Mouse (Mus musculus): ENCODE measurements around the gene Nbas. TPM values are rescaled to one million over a fixed set of nuclear protein-coding genes. Genes with fewer than 3 reads are reported as not detected.

Gene Nbas
- polyA plus RNA-seq (2017; shearing (Covaris generic)), result 10 to 100 TPM in 1 of 2 experiments, 1 to 10 TPM in 1; 9.4 to 13.6 TPM

- ATAC-seq, result peak; percentile 80
Observed at GRCm38 (mm10) chr12:13268826-13269449, at the start of gene Nbas. Nbas (plus strand) TSS chr12:13269133.

DNA sequence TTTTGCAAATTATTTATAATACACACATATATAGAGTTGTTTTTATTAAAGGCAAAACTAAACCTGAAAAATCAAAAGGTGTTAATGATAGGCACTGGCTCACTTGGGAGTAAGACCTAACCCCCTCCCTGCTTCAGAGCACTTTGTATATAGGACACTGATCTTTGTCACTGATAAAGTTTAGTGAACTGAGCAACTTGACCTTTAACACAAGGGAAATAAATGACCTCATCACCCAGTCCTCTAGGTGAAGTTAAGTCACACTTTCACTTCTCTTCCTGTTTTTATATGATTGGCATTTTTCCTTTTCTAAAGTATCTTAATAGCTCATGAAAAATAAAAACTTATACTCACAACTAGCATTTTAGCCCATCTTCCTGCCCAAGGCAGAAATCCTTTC is 26.5 kb upstream of the Nbas start:
- no peak for ATAC-seq

DNA sequence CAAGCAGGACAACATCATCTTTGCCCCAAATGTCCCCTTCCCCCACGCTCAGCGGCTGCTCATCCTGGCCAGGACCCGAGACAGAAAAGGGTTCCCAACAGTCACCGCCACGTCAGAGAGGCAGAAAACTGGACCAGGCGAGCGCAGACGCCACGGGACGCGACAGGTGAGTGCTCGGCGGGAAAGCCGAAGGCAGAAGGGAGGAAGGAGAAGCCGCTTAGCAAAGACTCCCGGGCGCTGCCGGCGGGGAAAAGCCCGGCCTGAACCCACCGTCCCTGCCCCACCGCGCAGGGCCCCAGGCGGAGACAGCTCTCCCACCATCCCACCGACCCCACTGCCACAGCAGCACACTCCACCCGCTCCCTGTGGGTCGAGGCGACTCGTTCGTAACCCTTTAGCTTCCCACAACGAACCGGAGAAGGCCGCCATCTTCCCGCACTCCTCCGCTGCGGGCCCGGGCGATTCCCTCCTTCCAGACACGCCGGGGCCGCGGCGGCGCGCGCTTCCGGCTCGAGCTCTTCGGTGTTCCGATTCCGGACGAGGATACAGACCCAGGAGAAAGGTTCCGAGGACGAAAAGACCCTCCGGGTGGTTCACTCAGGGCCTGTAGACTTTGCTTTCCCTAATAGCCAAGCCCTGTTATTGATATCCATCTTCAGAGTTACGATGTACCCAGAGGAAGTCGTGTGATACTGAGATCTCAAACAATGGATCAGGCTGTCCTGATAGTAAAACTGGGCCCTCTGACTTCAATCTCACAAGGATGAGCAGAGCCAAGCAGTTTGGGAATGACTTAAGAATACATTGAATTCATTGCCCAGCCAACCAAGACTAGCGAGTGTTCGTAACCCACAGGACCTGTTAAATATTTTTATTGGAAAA is 20.0 kb upstream of the Nbas start, which contains the start of gene Ddx1:
Gene Ddx1, minus strand, starts transcription at position 523 of the 882 bp plus-strand sequence.
- ATAC-seq, result peak; percentile 87

- ATAC-seq, result no peak
Observed at GRCm38 (mm10) chr12:13249573-13249919, 19.4 kb upstream of the Nbas start.

- ATAC-seq, result no peak
Observed at GRCm38 (mm10) chr12:13255068-13255467, 13.9 kb upstream of the Nbas start.

DNA sequence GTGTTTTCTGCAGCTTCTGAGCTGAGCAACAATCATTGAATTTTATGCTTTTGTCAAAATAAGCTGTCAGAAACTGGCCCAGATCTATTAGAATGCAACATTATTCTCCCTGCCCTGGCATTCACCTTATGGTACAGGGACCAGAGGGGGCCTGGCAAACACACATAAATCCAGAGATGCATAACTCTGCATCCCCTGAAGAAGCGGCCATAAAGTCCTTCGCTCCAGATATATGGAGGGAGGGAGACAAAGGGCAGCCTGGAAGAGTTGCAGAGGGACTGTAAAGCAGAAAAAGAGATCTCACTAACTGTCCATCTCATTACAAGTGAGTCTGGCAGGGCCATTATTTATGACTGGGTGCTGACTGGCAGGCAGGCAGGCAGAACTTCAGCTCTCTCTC is 13.2 kb upstream of the Nbas start:
- ATAC-seq, result no peak

- no peak for ATAC-seq
Observed at GRCm38 (mm10) chr12:13268412-13268811, 521 bp upstream of the Nbas start.

DNA sequence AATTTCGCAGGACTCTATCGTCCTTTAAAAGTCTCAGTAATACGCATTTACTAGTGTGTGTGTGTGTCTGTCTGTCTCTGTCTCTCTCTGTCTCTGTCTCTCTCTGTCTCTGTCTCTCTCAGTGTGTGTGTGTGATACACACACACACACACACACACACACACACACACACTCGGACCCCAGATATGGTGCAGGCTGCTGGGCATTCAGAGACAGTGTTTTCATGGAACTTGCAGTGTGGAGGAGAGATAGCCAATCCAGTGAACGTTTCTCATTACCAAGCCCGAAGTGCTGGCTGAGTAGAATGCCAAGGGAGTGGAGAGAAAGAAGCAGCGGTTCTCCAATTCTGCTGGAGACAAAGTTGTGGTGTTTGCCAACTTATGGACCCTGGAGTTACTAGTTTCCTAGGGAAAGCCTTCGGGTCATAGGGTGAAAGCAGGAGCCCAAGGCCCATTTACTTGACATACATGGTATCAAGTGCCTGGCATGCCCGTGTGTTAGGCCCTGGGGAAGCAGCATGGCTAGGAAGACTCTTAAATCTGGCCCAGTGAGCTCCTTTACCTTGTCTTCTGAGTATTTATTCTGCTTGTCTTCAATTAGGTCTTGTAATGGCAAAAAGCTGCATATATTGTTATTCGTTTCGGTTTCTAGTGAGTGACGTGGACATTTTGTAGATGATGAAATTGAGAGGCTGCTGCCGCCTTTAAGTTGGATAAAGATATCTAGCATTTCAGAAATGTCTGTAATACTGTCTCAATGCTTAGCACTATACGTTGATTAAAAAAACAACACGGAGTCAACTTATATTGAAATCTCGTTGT is 847 bp downstream of the Nbas start:
- ATAC-seq, result no peak

GRCm38 (mm10) chr12:13291453-13291852 is 22.5 kb downstream of the Nbas start:
- ATAC-seq, result no peak

- ATAC-seq, result no peak
Observed at GRCm38 (mm10) chr12:13293421-13293881, 24.5 kb downstream of the Nbas start.

DNA sequence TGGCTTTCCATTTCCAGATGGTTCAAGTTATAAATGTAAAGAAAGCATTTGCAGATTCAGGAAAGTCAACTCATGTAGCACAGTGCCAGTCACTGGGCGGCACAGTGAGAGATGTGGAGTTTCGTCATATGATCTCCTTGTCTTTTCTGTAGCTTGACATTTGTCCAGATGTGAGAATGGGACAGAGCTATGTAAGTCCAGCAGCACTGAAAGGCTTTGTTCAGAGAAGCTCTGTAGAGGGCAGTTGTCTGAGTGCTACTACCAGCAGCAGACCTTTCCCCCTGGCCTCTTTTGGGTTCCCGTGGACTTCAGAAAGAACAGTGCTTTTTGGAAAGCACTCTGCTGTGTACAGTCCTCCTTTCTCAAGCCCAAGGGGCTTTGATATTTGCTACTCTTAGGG is 34.1 kb downstream of the Nbas start:
- no peak for ATAC-seq

DNA sequence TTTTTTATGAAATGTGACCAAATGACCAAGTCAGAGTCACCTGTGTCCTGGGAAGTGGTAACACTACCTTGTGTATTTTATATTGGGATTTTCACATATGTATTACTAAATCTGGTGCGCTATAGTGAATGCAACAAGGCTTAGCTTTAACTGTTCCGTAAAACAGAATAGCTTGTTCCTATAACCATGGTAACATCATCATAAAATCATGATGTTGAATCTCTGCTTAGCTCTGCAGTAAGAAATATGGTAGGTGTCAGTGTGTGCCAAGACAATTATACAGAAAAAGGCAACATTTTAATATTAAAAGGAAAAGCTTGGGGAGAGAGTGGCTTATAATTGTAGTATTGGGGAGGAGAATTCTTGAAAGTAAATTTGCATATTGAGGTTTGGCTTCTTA is 45.0 kb downstream of the Nbas start:
- no peak for ATAC-seq

GRCm38 (mm10) chr12:13314384-13314783 is 45.5 kb downstream of the Nbas start:
- ATAC-seq, result no peak

DNA sequence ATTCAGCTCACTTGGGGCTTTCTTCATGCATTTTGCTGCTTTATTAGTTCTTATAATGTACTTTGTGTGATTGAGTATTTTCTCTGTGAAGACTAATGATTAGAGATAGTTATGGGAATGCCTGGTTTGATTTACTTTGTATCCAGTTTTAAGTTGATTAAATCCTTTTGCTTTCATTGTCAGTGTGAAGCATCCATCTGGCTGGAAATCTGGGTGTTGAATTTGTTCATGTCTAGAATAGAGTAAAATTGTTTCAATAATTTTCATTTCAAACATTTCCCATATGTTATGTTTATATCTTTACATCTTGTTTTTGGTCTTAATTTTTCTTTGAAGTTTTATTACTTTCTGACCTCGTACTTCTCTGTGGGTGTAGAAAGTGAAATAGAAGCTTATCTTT is 46.1 kb downstream of the Nbas start:
- no peak for ATAC-seq

DNA sequence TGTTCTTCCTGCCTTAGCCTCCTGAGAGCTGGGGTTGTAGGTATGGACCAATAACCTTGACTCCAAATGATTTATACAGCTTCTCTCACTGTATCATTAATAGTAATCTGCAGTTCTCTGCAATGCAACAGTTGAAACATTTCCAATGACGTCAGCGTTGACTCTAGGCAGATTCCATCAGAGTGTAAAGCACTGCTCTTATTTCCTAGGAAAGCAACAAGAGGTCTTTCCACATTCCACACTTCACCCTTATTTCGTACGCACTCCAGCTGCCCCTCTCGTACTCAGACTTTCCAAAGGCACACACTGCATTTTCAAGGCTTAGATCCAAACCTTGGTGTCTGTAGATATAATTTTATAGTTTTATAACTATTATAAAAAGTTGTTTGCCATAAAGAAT is 73.6 kb downstream of the Nbas start:
- ATAC-seq, result no peak

DNA sequence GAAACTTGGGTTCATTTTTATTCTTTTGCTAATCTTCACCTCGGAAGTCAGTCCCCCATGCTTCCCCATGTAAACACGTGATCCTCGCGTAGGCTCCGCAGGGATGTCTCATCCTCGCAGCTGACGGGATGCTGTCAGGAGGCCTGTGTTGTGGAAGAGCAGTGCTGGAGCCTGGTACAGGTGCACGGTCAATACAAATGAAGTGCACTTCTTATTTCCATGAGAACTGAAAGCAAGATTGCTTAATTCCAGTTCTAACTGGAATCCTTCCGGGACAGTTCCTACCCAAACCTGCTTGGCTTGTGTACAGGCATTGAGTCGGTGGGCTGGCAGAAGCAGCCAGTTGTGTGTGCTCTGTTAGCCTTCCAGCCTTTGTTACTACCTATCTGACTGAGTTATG is 87.3 kb downstream of the Nbas start:
- ATAC-seq, result no peak

- ATAC-seq, result no peak
Observed at GRCm38 (mm10) chr12:13356769-13357168, 87.8 kb downstream of the Nbas start.

DNA sequence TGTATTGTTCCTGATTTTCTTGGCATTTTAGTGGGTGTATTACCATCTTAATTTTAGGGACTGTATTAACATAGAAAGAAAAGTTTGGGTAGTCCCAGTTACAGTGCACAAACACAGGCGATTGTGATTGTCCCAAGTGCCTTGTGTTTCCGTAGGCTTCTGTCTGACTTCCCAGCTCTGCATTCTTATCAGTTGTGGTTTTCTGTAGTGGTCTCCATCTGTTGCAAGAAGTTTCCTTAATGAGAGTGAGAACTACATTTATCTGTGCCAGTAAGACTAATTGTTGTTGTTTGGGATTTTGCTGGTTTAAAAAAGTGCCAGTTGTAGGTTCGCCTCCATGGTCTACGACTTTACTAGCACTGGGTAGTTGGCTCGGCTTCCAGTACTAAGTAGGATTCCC is 88.3 kb downstream of the Nbas start:
- no peak for ATAC-seq

GRCm38 (mm10) chr12:13358849-13359248 is 89.9 kb downstream of the Nbas start:
- no peak for ATAC-seq

DNA sequence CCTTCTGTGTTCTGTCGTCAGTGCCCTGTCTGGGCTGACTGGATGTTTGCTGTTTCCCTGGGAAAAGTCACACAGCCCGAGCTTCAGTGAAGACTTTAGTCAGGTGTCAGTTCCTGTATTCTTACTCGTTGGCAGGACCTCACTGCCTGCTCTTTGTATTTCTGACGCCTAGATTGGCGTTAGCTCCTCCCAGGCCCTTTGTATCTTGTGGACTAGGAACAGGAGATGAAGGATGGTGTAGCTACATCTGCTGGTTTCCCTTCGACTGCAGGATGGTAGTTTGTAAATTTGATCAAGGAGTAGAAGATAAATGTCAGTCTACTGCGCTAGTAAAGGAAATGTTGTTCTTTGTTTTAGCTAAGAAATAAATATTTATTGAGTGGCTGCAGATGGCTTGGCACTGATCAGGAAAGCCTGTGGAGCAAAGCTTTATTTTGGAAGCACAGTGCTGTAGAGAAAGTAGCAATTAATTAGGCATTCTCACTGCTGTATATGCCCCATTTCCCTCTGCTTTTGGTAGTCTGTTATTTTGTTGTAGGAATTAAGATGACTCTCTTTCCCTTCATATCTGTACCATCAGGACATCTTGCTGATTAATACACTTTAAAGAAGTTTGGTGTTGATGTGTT is 91.4 kb downstream of the Nbas start:
- no peak for ATAC-seq

- no peak for ATAC-seq
Observed at GRCm38 (mm10) chr12:13381580-13381979, 112.6 kb downstream of the Nbas start.

DNA sequence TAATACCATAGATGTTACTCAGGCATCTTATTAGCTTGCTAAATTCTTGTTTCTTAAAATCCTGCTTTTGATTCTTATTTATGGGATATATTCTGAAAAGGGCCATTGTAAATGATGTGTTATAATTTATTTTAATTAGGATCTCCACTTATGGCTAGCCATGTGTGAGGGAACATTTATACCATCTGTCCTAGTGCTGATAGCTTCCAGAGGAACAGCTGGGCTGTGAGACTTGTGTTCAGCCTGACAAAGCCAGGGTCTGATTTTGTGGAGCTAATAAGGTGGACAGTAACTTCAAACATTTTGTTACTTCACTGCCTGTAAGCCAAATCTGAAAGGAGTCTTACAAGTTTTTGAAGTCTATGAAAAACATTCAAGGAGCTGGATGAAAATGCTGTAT is 113.1 kb downstream of the Nbas start:
- ATAC-seq, result no peak

GRCm38 (mm10) chr12:13389644-13390043 is 120.7 kb downstream of the Nbas start:
- ATAC-seq, result no peak

Measured in activated CD4-positive, CD25-positive, alpha-beta regulatory T cell, adult 4 months (primary cell).